Mouse (Mus musculus) small intestine, adult 2 months (tissue): ENCODE measurements around the gene Pde4dip. TPM values are rescaled to one million over a fixed set of nuclear protein-coding genes. Genes with fewer than 3 reads are reported as not detected.

ENCODE experiments used
- H3K27ac ChIP-seq: fragments of 200-500 bp; 2 replicates; pipeline ENCODE4 v1.5.1; 2012; ENCODE audit warnings: low read depth, low read length, control low read depth, inconsistent platforms; ENCODE audit not compliant: insufficient read depth
- H3K27me3 ChIP-seq: fragments of 200-500 bp; 2 replicates; pipeline ENCODE4 v1.6.1; 2012; ENCODE audit warnings: mild to moderate bottlenecking, moderate library complexity, low read length, inconsistent platforms; ENCODE audit not compliant: control insufficient read depth, insufficient read depth
- H3K36me3 ChIP-seq: fragments of 200-500 bp; 2 replicates; pipeline ENCODE4 v1.6.1; 2012; ENCODE audit warnings: mild to moderate bottlenecking, low read length, control low read depth, inconsistent platforms; ENCODE audit not compliant: control insufficient read depth, insufficient read depth
- H3K4me1 ChIP-seq: fragments of 200-500 bp; 2 replicates; pipeline ENCODE4 v1.6.1; 2012; ENCODE audit warnings: low read length, inconsistent platforms, mixed read lengths; ENCODE audit not compliant: control insufficient read depth, insufficient read depth, insufficient read length
- H3K4me3 ChIP-seq: fragments of 200-500 bp; 2 replicates; pipeline ENCODE4 v1.5.1; 2012; ENCODE audit warnings: low read depth, mild to moderate bottlenecking, control low read depth, inconsistent platforms, low read length, moderate library complexity
- CTCF ChIP-seq: fragments of 200-500 bp; IDR thresholded peaks from 2 replicates; pipeline ENCODE4 v1.5.1; 2012; ENCODE audit warnings: low read depth, mild to moderate bottlenecking, control low read depth, inconsistent platforms, low read length, moderate library complexity, mixed read lengths; ENCODE audit not compliant: insufficient replicate concordance, insufficient read length; ENCODE audit errors: extremely low read depth
- POLR2A ChIP-seq: fragments of 200-500 bp; IDR thresholded peaks from 2 replicates; pipeline ENCODE4 v1.6.1; 2012; ENCODE audit warnings: low read depth, mild to moderate bottlenecking, control low read depth, inconsistent platforms, low read length, moderate library complexity
- WGBS: fragments of 180-500 bp; shearing (Covaris S2); methylation state at CpG from one replicate; pipeline ENCODE4 v1.1.7; 2018; 5-methylcytosine and 5-hydroxymethylcytosine counted together
- polyA plus RNA-seq: library from polyadenylated mRNA; depleted of rRNA; stranded (reverse); fragments of >200 nt; gene quantifications from 2 replicates; pipeline ENCODE4 v1.2.3, GENCODE M21; 2012

The Pde4dip gene
- polyA plus RNA-seq, 1 experiment = 12.2 TPM

- no peaks in the 10 kb centered on the region for H3K4me1 ChIP-seq
- TF ChIP-seq POLR2A (no peak), CTCF (no peak)
- no peaks in the 10 kb centered on the region for H3K27me3 ChIP-seq
- H3K27ac ChIP-seq = no peak overlapping the region
- H3K4me3 ChIP-seq = no peak overlapping the region
- WGBS = 69% methylated on average over 3 of the region's 3 CpGs
- H3K36me3 ChIP-seq = no peaks in the 10 kb centered on the region
These were observed 87.3 kb downstream of the Pde4dip start for GRCm38 (mm10) chr3:97801178-97801699.

- Histone ChIP-seq H3K4me3 (no peak overlapping the region), H3K4me1 (no peaks in the 10 kb centered on the region), H3K36me3 (no peaks in the 10 kb centered on the region), H3K27ac (no peak overlapping the region), H3K27me3 (no peaks in the 10 kb centered on the region)
- TF ChIP-seq CTCF = no peak
- no peak for TF ChIP-seq POLR2A
- WGBS = 81% methylated on average over 5 of the region's 5 CpGs
These were observed 87.8 kb downstream of the Pde4dip start for GRCm38 (mm10) chr3:97800657-97801056.

GRCm38 (mm10) chr3:97800004-97800403 is 88.5 kb downstream of the Pde4dip start:
- Histone ChIP-seq H3K27me3 (no peaks in the 10 kb centered on the region), H3K4me3 (no peak overlapping the region), H3K36me3 (no peaks in the 10 kb centered on the region), H3K4me1 (no peaks in the 10 kb centered on the region), H3K27ac (no peak overlapping the region)
- WGBS = 74% methylated on average over 3 of the region's 3 CpGs
- no peak for TF ChIP-seq CTCF
- TF ChIP-seq POLR2A = no peak

- Histone ChIP-seq H3K36me3 (no peaks in the 10 kb centered on the region), H3K4me1 (no peaks in the 10 kb centered on the region), H3K4me3 (no peak overlapping the region), H3K27me3 (no peaks in the 10 kb centered on the region), H3K27ac (no peak overlapping the region)
- WGBS = 40% methylated on average over 3 of the region's 3 CpGs
- TF ChIP-seq POLR2A (no peak), CTCF (peak; percentile 17; the same call in 1 of the 2 replicates)
These were observed 89.2 kb downstream of the Pde4dip start for GRCm38 (mm10) chr3:97799267-97799666.

- no peaks in the 10 kb centered on the region for H3K4me1 ChIP-seq
- H3K36me3 ChIP-seq = no peaks in the 10 kb centered on the region
- TF ChIP-seq POLR2A = no peak
- no peak for TF ChIP-seq CTCF
- no peaks in the 10 kb centered on the region for H3K27me3 ChIP-seq
- WGBS = 87% methylated on average over 6 of the region's 6 CpGs
- H3K4me3 ChIP-seq = no peak overlapping the region
- H3K27ac ChIP-seq = no peak overlapping the region
These were observed 91.1 kb downstream of the Pde4dip start for GRCm38 (mm10) chr3:97797371-97797770.

GRCm38 (mm10) chr3:97793995-97794394 is 94.5 kb downstream of the Pde4dip start:
- WGBS = 74% methylated on average over 8 of the region's 8 CpGs

GRCm38 (mm10) chr3:97790150-97790549 is 98.4 kb downstream of the Pde4dip start:
- no peaks in the 10 kb centered on the region for H3K4me1 ChIP-seq
- H3K27ac ChIP-seq = no peak overlapping the region
- no peak for TF ChIP-seq CTCF
- no peak for TF ChIP-seq POLR2A
- H3K4me3 ChIP-seq = no peak overlapping the region
- WGBS = 76% methylated on average over 1 of the region's 1 CpGs
- H3K27me3 ChIP-seq = no peaks in the 10 kb centered on the region
- no peaks in the 10 kb centered on the region for H3K36me3 ChIP-seq

More at GRCm38 (mm10) chr3:97793995-97794394, 94.5 kb downstream of the Pde4dip start:
- no peak overlapping the region for H3K4me3 ChIP-seq
- H3K36me3 ChIP-seq = no peaks in the 10 kb centered on the region
- H3K27me3 ChIP-seq = no peaks in the 10 kb centered on the region
- H3K27ac ChIP-seq = no peak overlapping the region
- TF ChIP-seq POLR2A = no peak
- no peak for TF ChIP-seq CTCF
- no peaks in the 10 kb centered on the region for H3K4me1 ChIP-seq
